ENCODE assay signal across 14 mouse cellular contexts in the genomic region with DNA sequence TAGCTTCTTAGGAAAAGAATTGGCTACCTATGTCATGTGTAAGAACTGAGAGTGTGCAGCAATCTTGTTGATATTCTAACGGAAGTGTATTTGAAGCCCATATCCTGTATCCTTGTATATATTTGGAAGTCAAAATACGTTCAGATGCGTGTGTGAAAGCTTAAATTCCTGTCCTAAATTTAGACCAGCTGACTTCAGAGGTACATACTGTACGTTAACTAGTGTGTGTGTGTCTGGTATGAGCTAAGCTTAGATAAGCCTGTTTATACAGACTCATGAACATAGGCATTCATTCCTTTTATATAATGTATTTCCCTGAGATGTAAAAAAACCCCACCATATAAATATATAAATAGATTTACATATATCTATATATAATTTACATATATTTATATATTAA.
"Had no signal": no experiment of that assay in that cellular context is flagged by ENCODE, and none has a peak within 500 bp of the region (broad histone marks: within the 10 kb centered on the region; RNA-seq: fewer than 3 reads in every experiment).

No protein-coding gene starts in this region.

- H3K4me3 ChIP-seq: kidney, embryonic 15.5 days; layer of hippocampus, adult 2 months; limb, embryonic 10.5 days; limb, embryonic 13.5 days; liver, embryonic 12.5 days; liver, embryonic 15.5 days had no signal

- H3K9ac ChIP-seq: kidney, embryonic 15.5 days; limb, embryonic 13.5 days; liver, embryonic 12.5 days; liver, embryonic 15.5 days had no signal

- H3K4me2 ChIP-seq: kidney, embryonic 15.5 days; limb, embryonic 13.5 days; liver, embryonic 12.5 days; liver, embryonic 15.5 days; midbrain, embryonic 11.5 days had no signal

- H3K27me3 ChIP-seq: kidney, embryonic 15.5 days; limb, embryonic 13.5 days; liver, embryonic 12.5 days; liver, embryonic 15.5 days had no signal

- H3K27ac ChIP-seq: kidney, embryonic 15.5 days; layer of hippocampus, adult 2 months; limb, embryonic 10.5 days; limb, embryonic 13.5 days; liver, embryonic 12.5 days; liver, embryonic 15.5 days had no signal

- DNase-seq: layer of hippocampus, adult 9-11 months; liver; lung, adult 18-20 months; lung, postnatal 36 days; midbrain, embryonic 14.5 days; thymus, postnatal 25 days had no signal

- H3K9me3 ChIP-seq: kidney, embryonic 15.5 days; limb, embryonic 10.5 days; limb, embryonic 13.5 days; liver, embryonic 12.5 days; liver, embryonic 15.5 days had no signal

- H3K4me1 ChIP-seq: liver, embryonic 12.5 days; liver, embryonic 15.5 days had no signal

- H3K36me3 ChIP-seq: kidney, embryonic 15.5 days; limb, embryonic 13.5 days; liver, embryonic 12.5 days; liver, embryonic 15.5 days had no signal

- ATAC-seq: intestine, postnatal 0 days; liver, embryonic 12.5 days had no signal
